Mouse (Mus musculus) CH12.LX (cell line): ENCODE measurements around the gene Tpm1. TPM values are rescaled to one million over a fixed set of nuclear protein-coding genes. Genes with fewer than 3 reads are reported as not detected.

ENCODE experiments used
- DNase-seq: peaks from one replicate; pipeline ENCODE4 v3.0.0-alpha.2; 2013; ENCODE audit errors: extremely low read depth
- H3K27ac ChIP-seq: 2 replicates; pipeline ENCODE4 v1.5.1; 2012; ENCODE audit warnings: low read depth, mild to moderate bottlenecking, control low read depth, moderate library complexity; ENCODE audit not compliant: insufficient read depth
- H3K27me3 ChIP-seq: replicated peaks from 2 replicates; pipeline ENCODE3; 2012; ENCODE audit warnings: inconsistent platforms
- H3K36me3 ChIP-seq, 2 experiments: replicated peaks in 1 of 2; 2 replicates each; pipeline versions ENCODE3 to v1.6.1; 2012; ENCODE audit warnings: inconsistent platforms in 1 of 2, low read length in 1 of 2, mild to moderate bottlenecking in 1 of 2, mixed read lengths in 1 of 2, moderate library complexity in 1 of 2; ENCODE audit not compliant: control insufficient read depth in 1 of 2, insufficient read depth in 1 of 2
- H3K4me1 ChIP-seq, 2 experiments: 2 replicates each; pipeline ENCODE4 v1.6.1; 2012; ENCODE audit warnings: inconsistent platforms in 1 of 2, moderate library complexity in 1 of 2; ENCODE audit not compliant: insufficient read depth in 2 of 2, control insufficient read depth in 1 of 2
- H3K4me2 ChIP-seq: 2 replicates; pipeline ENCODE4 v1.6.1; 2012; ENCODE audit warnings: low read depth, mild to moderate bottlenecking, control low read depth; ENCODE audit not compliant: poor library complexity, insufficient read depth, severe bottlenecking
- H3K4me3 ChIP-seq, 3 experiments: fragments of 150-350 bp in 1 of 3; sonication (generic) in 1 of 3; replicated peaks in 1 of 3; 2 replicates each; pipeline versions ENCODE3 to v1.5.1; 2011 to 2012; ENCODE audit warnings: low read depth in 2 of 3, low read length in 2 of 3, mild to moderate bottlenecking in 2 of 3, moderate library complexity in 2 of 3, control low read depth in 1 of 3, improper control_type of control experiment in 1 of 3, inconsistent platforms in 1 of 3, mixed read lengths in 1 of 3; ENCODE audit not compliant: poor library complexity in 1 of 3
- H3K79me2 ChIP-seq: replicated peaks from 2 replicates; pipeline ENCODE4 v1.6.1; 2012; ENCODE audit warnings: mild to moderate bottlenecking, moderate library complexity; ENCODE audit not compliant: control insufficient read depth, poor library complexity, insufficient read depth, severe bottlenecking; ENCODE audit errors: extremely low read depth
- H3K9ac ChIP-seq: 2 replicates; pipeline ENCODE4 v1.6.1; 2012; ENCODE audit warnings: low read depth, mild to moderate bottlenecking, control low read depth, moderate library complexity; ENCODE audit not compliant: insufficient read depth
- H3K9me3 ChIP-seq: replicated peaks from 2 replicates; pipeline ENCODE3; 2012; ENCODE audit warnings: low read length, inconsistent platforms, mixed read lengths
- BHLHE40 ChIP-seq: IDR thresholded peaks from 2 replicates; pipeline ENCODE4 v1.6.1; 2011; ENCODE audit warnings: mild to moderate bottlenecking, low read depth, low read length, improper control_type of control experiment
- CHD1 ChIP-seq: IDR thresholded peaks from 2 replicates; pipeline ENCODE4 v1.6.1; 2012; ENCODE audit warnings: low read depth, low read length, improper control_type of control experiment, inconsistent platforms
- CHD2 ChIP-seq: IDR thresholded peaks from 2 replicates; pipeline ENCODE4 v1.6.1; 2011; ENCODE audit warnings: low read length, improper control_type of control experiment
- E2F4 ChIP-seq: IDR thresholded peaks from 2 replicates; pipeline ENCODE4 v1.6.1; 2011; ENCODE audit warnings: low read depth, low read length, improper control_type of control experiment; ENCODE audit not compliant: insufficient replicate concordance
- ETS1 ChIP-seq: conservative IDR thresholded peaks from 2 replicates; pipeline ENCODE4 v1.6.1; 2012; ENCODE audit warnings: low read depth, mild to moderate bottlenecking, inconsistent platforms, low read length, improper control_type of control experiment, moderate library complexity
- GABPA ChIP-seq: IDR thresholded peaks from 2 replicates; pipeline ENCODE4 v1.6.1; 2012; ENCODE audit warnings: low read depth, low read length, improper control_type of control experiment, inconsistent platforms; ENCODE audit not compliant: insufficient replicate concordance
- IRF4 ChIP-seq: IDR thresholded peaks from 2 replicates; pipeline ENCODE4 v1.6.1; 2014; ENCODE audit warnings: low read depth, mild to moderate bottlenecking, inconsistent platforms, low read length, improper control_type of control experiment
- JUN ChIP-seq: IDR thresholded peaks from 2 replicates; pipeline ENCODE4 v1.6.1; 2011; ENCODE audit warnings: low read depth, mild to moderate bottlenecking, low read length, improper control_type of control experiment, moderate library complexity; ENCODE audit not compliant: insufficient read depth
- MAZ ChIP-seq: IDR thresholded peaks from 2 replicates; pipeline ENCODE4 v1.6.1; 2012; ENCODE audit warnings: low read depth, mild to moderate bottlenecking, inconsistent platforms, low read length, improper control_type of control experiment, moderate library complexity
- MYC ChIP-seq: IDR thresholded peaks from 2 replicates; pipeline ENCODE4 v1.6.1; 2011; ENCODE audit warnings: low read depth, mild to moderate bottlenecking, improper control_type of control experiment, low read length
- NELFE ChIP-seq: IDR thresholded peaks from 2 replicates; pipeline ENCODE4 v1.6.1; 2011; ENCODE audit warnings: low read depth, low read length, improper control_type of control experiment
- NRF1 ChIP-seq: IDR thresholded peaks from 2 replicates; pipeline ENCODE4 v1.6.1; 2014; ENCODE audit warnings: low read depth, mild to moderate bottlenecking, inconsistent platforms, low read length, improper control_type of control experiment, moderate library complexity
- PAX5 ChIP-seq: IDR thresholded peaks from 2 replicates; pipeline ENCODE4 v1.6.1; 2012; ENCODE audit warnings: low read length, inconsistent platforms, mixed read lengths
- POLR2A ChIP-seq: IDR thresholded peaks from 2 replicates; pipeline ENCODE4 v1.6.1; 2011; ENCODE audit warnings: low read depth, mild to moderate bottlenecking, improper control_type of control experiment, low read length
- POLR2AphosphoS2 ChIP-seq: IDR thresholded peaks from 2 replicates; pipeline ENCODE4 v1.6.1; 2011; ENCODE audit warnings: low read depth, low read length, improper control_type of control experiment
- RAD21 ChIP-seq: IDR thresholded peaks from 2 replicates; pipeline ENCODE4 v1.6.1; 2011; ENCODE audit warnings: low read depth, mild to moderate bottlenecking, low read length, improper control_type of control experiment, moderate library complexity
- SIN3A ChIP-seq: IDR thresholded peaks from 2 replicates; pipeline ENCODE4 v1.6.1; 2012; ENCODE audit warnings: low read length, improper control_type of control experiment, inconsistent platforms
- TCF12 ChIP-seq: IDR thresholded peaks from 2 replicates; pipeline ENCODE4 v1.6.1; 2014; ENCODE audit warnings: low read depth, mild to moderate bottlenecking, inconsistent platforms, low read length, improper control_type of control experiment
- UBTF ChIP-seq: IDR thresholded peaks from 2 replicates; pipeline ENCODE4 v1.6.1; 2012; ENCODE audit warnings: low read depth, mild to moderate bottlenecking, inconsistent platforms, low read length, improper control_type of control experiment, moderate library complexity
- USF1 ChIP-seq: IDR thresholded peaks from 2 replicates; pipeline ENCODE4 v1.6.1; 2014; ENCODE audit warnings: low read depth, mild to moderate bottlenecking, inconsistent platforms, low read length, improper control_type of control experiment
- USF2 ChIP-seq: conservative IDR thresholded peaks from 2 replicates; pipeline ENCODE4 v1.6.1; 2011; ENCODE audit warnings: low read depth, low read length, improper control_type of control experiment
- ZMIZ1 ChIP-seq: IDR thresholded peaks from 2 replicates; pipeline ENCODE4 v1.6.1; 2012; ENCODE audit warnings: low read depth, mild to moderate bottlenecking, inconsistent platforms, low read length, improper control_type of control experiment
- ZNF384 ChIP-seq: IDR thresholded peaks from 2 replicates; pipeline ENCODE4 v1.6.1; 2012; ENCODE audit warnings: low read depth, low read length, improper control_type of control experiment, inconsistent platforms
- dilution Hi-C: fragments of 300-500 bp; cut with MboI; formaldehyde crosslinking; loops from 2 replicates; pipeline ENCODE4 v1.14.3; 2020; ENCODE audit warnings: low sequenced_read_pairs; ENCODE audit not compliant: extremely low pct_unique_long_range_greater_than_20kb, extremely low pct_ligation_motif_present
- in situ Hi-C: fragments of 300-500 bp; cut with MboI; formaldehyde crosslinking; loops from 3 replicates; pipeline ENCODE4 v1.14.3; 2019; ENCODE audit warnings: low sequenced_read_pairs, low pct_ligation_motif_present, low pct_unique_long_range_greater_than_20kb, mixed read lengths
- polyA plus RNA-seq: library from polyadenylated mRNA; unstranded; fragments of >175 nt; gene quantifications from 2 replicates; pipeline ENCODE4 v1.2.1, GENCODE M21; 2012; ENCODE audit warnings: low read depth; ENCODE audit not compliant: insufficient read length
- total RNA-seq, 2 experiments: library from RNA; depleted of rRNA; stranded (reverse); fragments of 300-350 nt in 1 of 2; fragments of >200 nt in 1 of 2; gene quantifications; 2 replicates each; pipeline ENCODE4 v1.2.3; 2012 to 2014

The Tpm1 gene
- total and polyA plus RNA-seq, 3 experiments = 34.6 to 178 (median 63.1) TPM

DNA sequence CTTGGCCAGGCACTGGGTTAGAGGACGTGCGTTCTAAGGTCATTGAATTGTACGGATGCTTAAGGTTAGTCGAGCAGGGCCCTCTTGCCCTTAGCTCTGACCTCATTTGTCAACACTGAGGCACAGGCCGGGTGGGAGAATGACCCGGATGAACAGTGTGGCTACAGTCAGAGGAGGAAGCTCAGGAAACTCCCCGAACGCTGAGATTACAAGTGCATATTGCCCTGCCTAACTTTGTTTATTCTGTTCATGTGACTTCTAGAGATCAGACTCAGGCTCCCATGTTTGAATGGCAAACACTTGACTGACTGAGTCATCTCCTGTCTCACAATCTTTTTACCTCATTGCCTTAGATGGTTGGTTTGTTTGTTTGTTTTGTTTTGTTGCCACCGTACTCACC lies 37.7 kb downstream of the Tpm1 start:
- dilution Hi-C loops (no loop called here), in situ Hi-C loops (no loop called here)
- H3K4me3 ChIP-seq = no peak overlapping the region
- H3K9ac ChIP-seq = no peak overlapping the region
- peaks cover 0 to 28% of the 10 kb centered on the region in 2 experiments; a peak in 2 of 4 replicates for H3K4me1 ChIP-seq
- H3K27me3 ChIP-seq = no peaks in the 10 kb centered on the region
- TF ChIP-seq NELFE = no peak
- TF ChIP-seq IRF4 = no peak
- TF ChIP-seq NRF1 = no peak
- no peak for TF ChIP-seq BHLHE40
- H3K36me3 ChIP-seq = no peaks in the 10 kb centered on the region
- H3K27ac ChIP-seq = no peak overlapping the region
- no peaks in the 10 kb centered on the region for H3K9me3 ChIP-seq
- DNase-seq = no peak
- H3K79me2 ChIP-seq = no peaks in the 10 kb centered on the region
- no peak overlapping the region for H3K4me2 ChIP-seq

DNA sequence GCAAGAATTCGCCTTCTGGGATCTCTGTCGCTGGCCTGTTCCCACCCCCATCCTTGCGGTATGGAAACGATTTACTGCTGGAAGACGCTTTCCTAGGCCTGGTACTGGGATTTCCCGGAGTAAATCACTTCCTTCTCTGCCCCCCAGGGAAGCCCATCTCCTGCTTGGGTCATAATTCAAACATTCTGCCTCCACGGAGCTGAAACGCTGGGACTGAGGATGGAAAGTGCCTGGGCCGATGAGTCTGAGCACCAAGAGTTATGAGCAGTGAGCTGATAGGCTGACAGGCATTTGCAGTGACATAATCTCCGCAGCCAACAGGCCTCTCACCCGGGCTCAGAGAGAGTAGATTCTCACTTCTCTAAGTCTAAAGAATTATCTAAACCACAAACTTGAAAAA lies 40.4 kb downstream of the Tpm1 start:
- H3K79me2 ChIP-seq = no peaks in the 10 kb centered on the region
- no peak for DNase-seq
- no peak overlapping the region for H3K4me2 ChIP-seq
- dilution Hi-C loops = no loop called here
- no peak overlapping the region for H3K9ac ChIP-seq
- in situ Hi-C loops = no loop called here
- no peaks in the 10 kb centered on the region for H3K36me3 ChIP-seq
- no peaks in the 10 kb centered on the region for H3K27me3 ChIP-seq
- no peak overlapping the region for H3K4me3 ChIP-seq
- peaks cover 0 to 32% of the 10 kb centered on the region in 2 experiments; a peak in 2 of 4 replicates for H3K4me1 ChIP-seq
- no peaks in the 10 kb centered on the region for H3K9me3 ChIP-seq
- no peak for TF ChIP-seq E2F4
- no peak for TF ChIP-seq ZNF384
- TF ChIP-seq ZMIZ1 = no peak
- no peak for TF ChIP-seq GABPA
- no peak for TF ChIP-seq MAZ
- TF ChIP-seq POLR2A = no peak
- TF ChIP-seq RAD21 = no peak
- TF ChIP-seq JUN = no peak
- no peak for TF ChIP-seq UBTF
- TF ChIP-seq ETS1 = no peak
- no peak for TF ChIP-seq USF2
- no peak for TF ChIP-seq CHD2
- TF ChIP-seq USF1 = no peak
- no peak for TF ChIP-seq NRF1
- TF ChIP-seq POLR2AphosphoS2 = no peak
- TF ChIP-seq MYC = no peak
- no peak for TF ChIP-seq SIN3A
- TF ChIP-seq TCF12 = no peak
- TF ChIP-seq PAX5 = no peak
- TF ChIP-seq CHD1 = no peak
- TF ChIP-seq, all 38 proteins: peak for 0
- no peak overlapping the region for H3K27ac ChIP-seq
